Mouse (Mus musculus) MEL (cell line): Measurements from ENCODE around the gene Enpp6. TPM values are rescaled to one million over a fixed set of nuclear protein-coding genes. Genes with fewer than 3 reads are reported as not detected.

Source experiments
- DNase-seq: peaks from one replicate; pipeline ENCODE4 v3.0.0; 2011; ENCODE audit warnings: low read depth, low spot score
- H3K27ac ChIP-seq: 2 replicates; pipeline ENCODE4 v1.5.1; 2012; ENCODE audit warnings: low read depth, mild to moderate bottlenecking, control low read depth, low read length, moderate library complexity; ENCODE audit not compliant: control insufficient read depth
- H3K27me3 ChIP-seq, 2 experiments: fragments of 150-350 bp in 1 of 2; sonication (generic) in 1 of 2; 2 replicates each; pipeline ENCODE4 v1.6.1; 2012; ENCODE audit warnings: low read length in 2 of 2, mild to moderate bottlenecking in 2 of 2, improper control_type of control experiment in 1 of 2, moderate library complexity in 1 of 2; ENCODE audit not compliant: insufficient read depth in 2 of 2, control insufficient read depth in 1 of 2
- H3K36me3 ChIP-seq, 2 experiments: 2 replicates each; pipeline ENCODE4 v1.6.1; 2012 to 2014; ENCODE audit warnings: low read length in 2 of 2, improper control_type of control experiment in 1 of 2, inconsistent platforms in 1 of 2, mild to moderate bottlenecking in 1 of 2; ENCODE audit not compliant: insufficient read depth in 2 of 2, control insufficient read depth in 1 of 2
- H3K4me1 ChIP-seq, 2 experiments: fragments of 150-350 bp in 1 of 2; sonication (generic) in 1 of 2; 2 replicates each; pipeline ENCODE4 v1.6.1; 2012; ENCODE audit warnings: low read length in 2 of 2, improper control_type of control experiment in 1 of 2, mild to moderate bottlenecking in 1 of 2; ENCODE audit not compliant: insufficient read depth in 2 of 2, control insufficient read depth in 1 of 2
- H3K4me3 ChIP-seq, 2 experiments: fragments of 150-350 bp in 1 of 2; sonication (generic) in 1 of 2; 2 replicates each; pipeline ENCODE4 v1.5.1; 2012; ENCODE audit warnings: low read depth in 2 of 2, low read length in 2 of 2, mild to moderate bottlenecking in 2 of 2, moderate library complexity in 2 of 2, control low read depth in 1 of 2, improper control_type of control experiment in 1 of 2; ENCODE audit not compliant: control insufficient read depth in 1 of 2, insufficient read depth in 1 of 2
- H3K79me2 ChIP-seq: 2 replicates; pipeline ENCODE4 v1.6.1; 2012; ENCODE audit warnings: mild to moderate bottlenecking, low read length, moderate library complexity; ENCODE audit not compliant: control insufficient read depth, poor library complexity, insufficient read depth
- H3K9ac ChIP-seq: 2 replicates; pipeline ENCODE4 v1.6.1; 2012; ENCODE audit warnings: low read depth, mild to moderate bottlenecking, control low read depth, low read length, moderate library complexity; ENCODE audit not compliant: control insufficient read depth, poor library complexity, severe bottlenecking
- H3K9me3 ChIP-seq: fragments of 150-350 bp; sonication (generic); replicated peaks from 2 replicates; pipeline ENCODE4 v1.6.1; 2012; ENCODE audit warnings: mild to moderate bottlenecking, low read length, improper control_type of control experiment, moderate library complexity; ENCODE audit not compliant: insufficient read depth
- BHLHE40 ChIP-seq: IDR thresholded peaks from 2 replicates; pipeline ENCODE4 v1.6.1; 2012; ENCODE audit warnings: low read depth, mild to moderate bottlenecking, inconsistent platforms, low read length, improper control_type of control experiment, borderline replicate concordance
- CHD1 ChIP-seq: IDR thresholded peaks from 2 replicates; pipeline ENCODE4 v1.6.1; 2012; ENCODE audit warnings: low read depth, mild to moderate bottlenecking, inconsistent platforms, low read length, improper control_type of control experiment
- CHD2 ChIP-seq: IDR thresholded peaks from 2 replicates; pipeline ENCODE4 v1.6.1; 2011; ENCODE audit warnings: low read length, improper control_type of control experiment
- JUND ChIP-seq: IDR thresholded peaks from 2 replicates; pipeline ENCODE4 v1.6.1; 2011; ENCODE audit warnings: low read depth, mild to moderate bottlenecking, improper control_type of control experiment, low read length
- MAFK ChIP-seq: IDR thresholded peaks from 2 replicates; pipeline ENCODE4 v1.6.1; 2011; ENCODE audit warnings: low read depth, mild to moderate bottlenecking, low read length, improper control_type of control experiment, borderline replicate concordance
- MAZ ChIP-seq: IDR thresholded peaks from 2 replicates; pipeline ENCODE4 v1.6.1; 2012; ENCODE audit warnings: low read depth, mild to moderate bottlenecking, inconsistent platforms, low read length, improper control_type of control experiment
- MEF2A ChIP-seq: IDR thresholded peaks from 2 replicates; pipeline ENCODE4 v1.6.1; 2014; ENCODE audit warnings: low read depth, mild to moderate bottlenecking, inconsistent platforms, low read length, improper control_type of control experiment; ENCODE audit not compliant: poor library complexity, insufficient replicate concordance, severe bottlenecking; ENCODE audit errors: extremely low read depth
- MXI1 ChIP-seq: IDR thresholded peaks from 2 replicates; pipeline ENCODE4 v1.6.1; 2011; ENCODE audit warnings: mild to moderate bottlenecking, low read depth, low read length, improper control_type of control experiment
- POLR2AphosphoS2 ChIP-seq: IDR thresholded peaks from 2 replicates; pipeline ENCODE4 v1.6.1; 2011; ENCODE audit warnings: low read length, improper control_type of control experiment
- POLR2AphosphoS5 ChIP-seq: IDR thresholded peaks from 2 replicates; pipeline ENCODE4 v1.6.1; 2012; ENCODE audit warnings: low read depth, borderline replicate concordance, mild to moderate bottlenecking, inconsistent platforms, low read length, moderate library complexity, mixed read lengths
- RCOR1 ChIP-seq: IDR thresholded peaks from 2 replicates; pipeline ENCODE4 v1.6.1; 2012; ENCODE audit warnings: low read depth, mild to moderate bottlenecking, inconsistent platforms, low read length, improper control_type of control experiment
- SIN3A ChIP-seq: IDR thresholded peaks from 2 replicates; pipeline ENCODE4 v1.6.1; 2012; ENCODE audit warnings: low read length, improper control_type of control experiment, inconsistent platforms
- TAL1 ChIP-seq: IDR thresholded peaks from 2 replicates; pipeline ENCODE4 v1.6.1; 2012; ENCODE audit warnings: mild to moderate bottlenecking, inconsistent platforms, low read length, moderate library complexity, mixed read lengths
- TBP ChIP-seq: IDR thresholded peaks from 2 replicates; pipeline ENCODE4 v1.8.0; 2011; ENCODE audit warnings: low read depth, low read length, improper control_type of control experiment
- TCF12 ChIP-seq: IDR thresholded peaks from 2 replicates; pipeline ENCODE4 v1.6.1; 2014; ENCODE audit warnings: low read depth, mild to moderate bottlenecking, inconsistent platforms, low read length, improper control_type of control experiment, moderate library complexity
- UBTF ChIP-seq: IDR thresholded peaks from 2 replicates; pipeline ENCODE4 v1.6.1; 2012; ENCODE audit warnings: low read depth, mild to moderate bottlenecking, inconsistent platforms, low read length, improper control_type of control experiment, moderate library complexity, borderline replicate concordance; ENCODE audit not compliant: insufficient read depth
- USF1 ChIP-seq: IDR thresholded peaks from 2 replicates; pipeline ENCODE4 v1.6.1; 2014; ENCODE audit warnings: low read depth, mild to moderate bottlenecking, inconsistent platforms, low read length, improper control_type of control experiment, moderate library complexity
- USF2 ChIP-seq, 2 experiments: IDR thresholded peaks; 2 replicates each; pipeline ENCODE4 v1.6.1; 2011 to 2012; ENCODE audit warnings: improper control_type of control experiment in 2 of 2, low read length in 2 of 2, borderline replicate concordance in 1 of 2, inconsistent platforms in 1 of 2, low read depth in 1 of 2, mild to moderate bottlenecking in 1 of 2; ENCODE audit not compliant: insufficient read depth in 1 of 2
- ZC3H11A ChIP-seq: IDR thresholded peaks from 2 replicates; pipeline ENCODE4 v1.6.1; 2012; ENCODE audit warnings: low read depth, mild to moderate bottlenecking, inconsistent platforms, low read length, improper control_type of control experiment
- ZKSCAN1 ChIP-seq: IDR thresholded peaks from 2 replicates; pipeline ENCODE4 v1.6.1; 2012; ENCODE audit warnings: low read depth, mild to moderate bottlenecking, inconsistent platforms, low read length, improper control_type of control experiment, moderate library complexity
- ZNF384 ChIP-seq: IDR thresholded peaks from 2 replicates; pipeline ENCODE4 v1.6.1; 2012; ENCODE audit warnings: low read depth, mild to moderate bottlenecking, inconsistent platforms, low read length, improper control_type of control experiment
- polyA plus RNA-seq, 2 experiments: library from polyadenylated mRNA; stranded (reverse) in 1 of 2; unstranded in 1 of 2; fragments of >175 nt in 1 of 2; fragments of >200 nt in 1 of 2; gene quantifications; 2 replicates each; pipeline versions ENCODE4 v1.2.1 to v1.2.4; 2012; ENCODE audit warnings: low replicate concordance in 2 of 2, low read depth in 1 of 2; ENCODE audit not compliant: insufficient read length in 2 of 2, insufficient read depth in 1 of 2, missing spikeins in 1 of 2
- total RNA-seq: library from RNA; depleted of rRNA; stranded (reverse); fragments of 300-350 nt; gene quantifications from 2 replicates; pipeline ENCODE4 v1.2.3, GENCODE M21; 2012

The Enpp6 gene
- total and polyA plus RNA-seq, 3 experiments = not detected

- Histone ChIP-seq H3K27ac (no peak overlapping the region), H3K4me1 (no peaks in the 10 kb centered on the region), H3K9ac (no peak overlapping the region), H3K36me3 (no peaks in the 10 kb centered on the region), H3K27me3 (peaks cover 1 to 2% of the 10 kb centered on the region in 2 experiments; a peak in 2 of 4 replicates), H3K9me3 (no peaks in the 10 kb centered on the region), H3K79me2 (no peaks in the 10 kb centered on the region), H3K4me3 (no peak overlapping the region)
- TF ChIP-seq ZKSCAN1 (no peak), POLR2AphosphoS5 (no peak), POLR2AphosphoS2 (no peak), CHD2 (no peak), MAZ (no peak), TBP (no peak), TAL1 (no peak)
- DNase-seq = no peak
Observed at GRCm38 (mm10) chr8:46942651-46943024, 44.0 kb upstream of the Enpp6 start.

GRCm38 (mm10) chr8:46943337-46943736, 43.4 kb upstream of the Enpp6 start:
- Histone ChIP-seq H3K27ac (no peak overlapping the region), H3K27me3 (peaks cover 0 to 1% of the 10 kb centered on the region in 2 experiments; a peak in 2 of 4 replicates), H3K4me1 (no peaks in the 10 kb centered on the region), H3K79me2 (no peaks in the 10 kb centered on the region), H3K4me3 (no peak overlapping the region), H3K9me3 (no peaks in the 10 kb centered on the region), H3K9ac (no peak overlapping the region), H3K36me3 (no peaks in the 10 kb centered on the region)
- TF ChIP-seq POLR2AphosphoS2 (no peak), BHLHE40 (no peak), TAL1 (no peak), MXI1 (no peak), ZKSCAN1 (no peak), CHD1 (no peak), JUND (no peak), TBP (no peak), USF1 (no peak), MAZ (no peak), USF2 (IDR thresholded peaks at IDR 0.05; ENCODE audit: borderline replicate concordance in 1 of 2, insufficient read depth in 1 of 2, low read depth in 1 of 2, low read length in 2 of 2) (no peak), SIN3A (no peak), CHD2 (no peak), ZNF384 (no peak), ZC3H11A (no peak), UBTF (no peak), TCF12 (no peak), MAFK (no peak), RCOR1 (no peak), MEF2A (no peak)
- DNase-seq = no peak
